8 mouse cellular contexts compared by ENCODE assay signal in genomic region chr5:151125985-151126607, GRCm38 (mm10).
DNase-seq lines count a peak whose midpoint lies in the region; ATAC-seq and TF ChIP-seq lines count a peak whose summit lies in the region.

No protein-coding gene starts in this region.

- peak overlapping the region; percentile 36 for H3K4me3 ChIP-seq in lung, embryonic 14.5 days (ENCODE audit: low read depth, low read length)
- H3K4me3 ChIP-seq in limb, embryonic 10.5 days, result no peak overlapping the region
- H3K4me3 ChIP-seq in stomach, embryonic 15.5 days (replicated peaks), result peak overlapping the region; percentile 42

- H3K27ac ChIP-seq in lung, embryonic 14.5 days (ENCODE audit: low read depth), result peak overlapping the region; percentile 89
- 0 out of 2 replicates have a peak overlapping the region, but pooled peaks have one; percentile 25 for H3K27ac ChIP-seq in limb, embryonic 10.5 days
- H3K27ac ChIP-seq in stomach, embryonic 15.5 days, result peak overlapping the region; percentile 76

- no peaks in the 10 kb centered on the region for H3K9me3 ChIP-seq in lung, embryonic 14.5 days (ENCODE audit: low read depth, low read length)
- no peaks in the 10 kb centered on the region for H3K9me3 ChIP-seq in limb, embryonic 10.5 days (replicated peaks)
- H3K9me3 ChIP-seq in stomach, embryonic 15.5 days, result no peaks in the 10 kb centered on the region

- no peak for TF ChIP-seq CTCF in lung, embryonic 14.5 days (IDR thresholded peaks at IDR 0.05; ENCODE audit: low read depth)

- peak overlapping the region; percentile 43 for H3K4me2 ChIP-seq in lung, embryonic 14.5 days
- H3K4me2 ChIP-seq in stomach, embryonic 15.5 days, result peak overlapping the region; percentile 48

- no peaks in the 10 kb centered on the region for H3K36me3 ChIP-seq in lung, embryonic 14.5 days (ENCODE audit: insufficient read depth)
- no peaks in the 10 kb centered on the region for H3K36me3 ChIP-seq in limb, embryonic 10.5 days
- H3K36me3 ChIP-seq in stomach, embryonic 15.5 days, result 0 out of 2 replicates have a peak, but pooled peaks cover 5% of the 10 kb centered on the region

- H3K27me3 ChIP-seq in lung, embryonic 14.5 days (ENCODE audit: insufficient read depth, low read length), result no peaks in the 10 kb centered on the region
- H3K27me3 ChIP-seq in limb, embryonic 10.5 days (ENCODE audit: low read depth, poor library complexity, severe bottlenecking), result no peaks in the 10 kb centered on the region
- no peaks in the 10 kb centered on the region for H3K27me3 ChIP-seq in stomach, embryonic 15.5 days (replicated peaks)

- ATAC-seq in lung, embryonic 14.5 days (ENCODE audit: insufficient read depth), result peak; percentile 80
- ATAC-seq in stomach, embryonic 15.5 days (ENCODE audit: insufficient read depth, low FRiP score, low read depth), result peak; percentile 66; the same call in 1 of the 2 replicates

- DNase-seq in gastrocnemius, postnatal 10 days, result peak; percentile 31
- no peak for DNase-seq in gastrocnemius, adult 8-10 months (ENCODE audit: low spot score in 2 of 2)
- DNase-seq in lung, embryonic 14.5 days, result peak; percentile 86
- no peak for DNase-seq in lung, postnatal 14 days
- no peak for DNase-seq in limb, embryonic 10.5 days (ENCODE audit: low spot score)
- DNase-seq in layer of hippocampus, adult 18-20 months (ENCODE audit: low spot score in 2 of 2), result no peak
- DNase-seq in ovary, adult 18-20 months (ENCODE audit: low spot score), result no peak

- H3K4me1 ChIP-seq in lung, embryonic 14.5 days (ENCODE audit: insufficient read depth), result peaks cover 7% of the 10 kb centered on the region
- peaks cover 27% of the 10 kb centered on the region for H3K4me1 ChIP-seq in limb, embryonic 10.5 days
- 0 out of 2 replicates have a peak, but pooled peaks cover 7% of the 10 kb centered on the region for H3K4me1 ChIP-seq in stomach, embryonic 15.5 days

- whole genome bisulfite sequencing in lung, embryonic 14.5 days, result 31% methylated on average over 6 of the region's 6 CpGs
- 54% methylated on average over 6 of the region's 6 CpGs for WGBS in limb, embryonic 10.5 days
- WGBS in stomach, embryonic 15.5 days, result 28% methylated on average over 6 of the region's 6 CpGs

- no peak overlapping the region for H3K9ac ChIP-seq in lung, embryonic 14.5 days
- no peak overlapping the region for H3K9ac ChIP-seq in stomach, embryonic 15.5 days

Comparison
In these comparisons a context has a peak if more than half of its experiments do, and no peak if none do; other contexts are left out.
1. DNase-seq: peak in gastrocnemius, postnatal 10 days (single experiment) and lung, embryonic 14.5 days (single experiment); none in gastrocnemius, adult 8-10 months (0 of 2), lung, postnatal 14 days (single experiment), limb, embryonic 10.5 days (single experiment), layer of hippocampus, adult 18-20 months (0 of 2) and ovary, adult 18-20 months (single experiment).
2. H3K27ac ChIP-seq: peak in every context shown above with its lines; median percentile 89 in lung, embryonic 14.5 days; 76 in stomach, embryonic 15.5 days; 25 in limb, embryonic 10.5 days.